8 mouse cellular contexts compared by ENCODE assay signal in the genomic region with DNA sequence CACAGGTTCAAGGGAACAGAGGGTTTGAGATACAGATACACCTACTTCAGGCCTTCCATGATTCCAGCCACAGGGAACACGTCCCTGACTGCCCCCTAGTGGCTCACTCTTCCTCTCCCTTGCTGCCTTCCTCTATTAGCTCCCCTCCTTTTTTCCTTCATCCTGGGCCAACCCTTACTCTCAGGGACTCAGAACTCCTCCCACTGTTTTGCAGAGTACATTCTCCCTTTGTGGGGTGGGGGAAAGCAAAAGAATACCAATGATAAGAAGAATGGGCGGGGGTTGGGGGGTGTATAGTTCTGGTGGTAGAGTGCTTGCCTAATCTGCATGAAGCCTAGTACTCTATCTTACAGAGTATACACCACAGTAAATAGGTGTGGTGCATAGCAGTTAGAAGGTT. TPM values are rescaled to one million over a fixed set of nuclear protein-coding genes. Genes with fewer than 3 reads are reported as not detected.
DNase-seq lines count a peak whose midpoint lies in the region; ATAC-seq and TF ChIP-seq lines count a peak whose summit lies in the region.

No protein-coding gene starts in this region.

- H3K9ac ChIP-seq in intestine, postnatal 0 days (ENCODE audit: low read depth, low read length), result no peak overlapping the region

- ATAC-seq in frontal cortex, adult (ENCODE audit: low TSS enrichment), result peak; percentile 81
- ATAC-seq in intestine, postnatal 0 days, result peak; percentile 49

- no peaks in the 10 kb centered on the region for H3K27me3 ChIP-seq in intestine, postnatal 0 days (replicated peaks; ENCODE audit: control insufficient read depth, insufficient read depth, low read length)

- no peak overlapping the region for H3K27ac ChIP-seq in bone marrow macrophage, adult 2 months (ENCODE audit: insufficient read depth, low read depth, low read length)
- no peak overlapping the region for H3K27ac ChIP-seq in intestine, postnatal 0 days (ENCODE audit: low read depth, low read length)

- DNase-seq in frontal cortex, postnatal 14 days (ENCODE audit: low spot score in 2 of 2), result no peak
- peak; percentile 33 for DNase-seq in A20 (ENCODE audit: low read depth, low spot score)
- peak; percentile 35 for DNase-seq in fibroblast of lung, adult 2 months (ENCODE audit: low read depth)
- DNase-seq in lung, adult 2 months, result peak; percentile 74
- DNase-seq in retina, postnatal 7 days (ENCODE audit: low read depth, low spot score), result peak; percentile 56

- no peaks in the 10 kb centered on the region for H3K9me3 ChIP-seq in intestine, postnatal 0 days (ENCODE audit: control insufficient read depth)

- H3K4me1 ChIP-seq in bone marrow macrophage, adult 2 months (ENCODE audit: control insufficient read depth, insufficient read depth, low read length), result peaks cover 9% of the 10 kb centered on the region
- no peaks in the 10 kb centered on the region for H3K4me1 ChIP-seq in intestine, postnatal 0 days (replicated peaks; ENCODE audit: control insufficient read depth, insufficient read depth, low read length)
- H3K4me1 ChIP-seq in lung, adult 2 months (ENCODE audit: control insufficient read depth, insufficient read depth, low read length), result no peaks in the 10 kb centered on the region; the same call in 1 of the 2 replicates

- WGBS in intestine, postnatal 0 days, result 29% methylated on average over 2 of the region's 2 CpGs
- 29% methylated on average over 2 of the region's 2 CpGs for WGBS in lung, adult 2 months

- H3K4me2 ChIP-seq in intestine, postnatal 0 days (replicated peaks; ENCODE audit: low read depth), result no peak overlapping the region

- TF ChIP-seq POLR2A in bone marrow macrophage, adult 2 months (IDR thresholded peaks at IDR 0.05; ENCODE audit: borderline replicate concordance, low read depth, low read length), result no peak
- TF ChIP-seq POLR2A in lung, adult 2 months (IDR thresholded peaks at IDR 0.05; ENCODE audit: borderline replicate concordance, extremely low read depth, low read depth, low read length), result no peak

- TF ChIP-seq CTCF in bone marrow macrophage, adult 2 months (IDR thresholded peaks at IDR 0.05; ENCODE audit: low read depth, low read length), result peak; percentile 74
- TF ChIP-seq CTCF in intestine, postnatal 0 days (IDR thresholded peaks at IDR 0.05; ENCODE audit: low read depth), result peak; percentile 86
- peak; percentile 93 for TF ChIP-seq CTCF in lung, adult 2 months (IDR thresholded peaks at IDR 0.05; ENCODE audit: insufficient read depth, low read length)

- peaks cover 22% of the 10 kb centered on the region for H3K36me3 ChIP-seq in intestine, postnatal 0 days (ENCODE audit: control insufficient read depth, insufficient read depth)

- H3K4me3 ChIP-seq in bone marrow macrophage, adult 2 months (ENCODE audit: insufficient read depth, low read length), result no peak overlapping the region
- H3K4me3 ChIP-seq in intestine, postnatal 0 days (ENCODE audit: low read depth, low read length), result no peak overlapping the region
- no peak overlapping the region for H3K4me3 ChIP-seq in lung, adult 2 months (replicated peaks; ENCODE audit: extremely low read depth, low read depth, low read length)

RNA-seq across cellular contexts. Expression of gene Pik3ip1, which starts 16.1 kb away (rescaled TPM):
- 1.6 and 1.7 TPM in 2 replicates for polyA plus RNA-seq in bone marrow macrophage, adult 2 months (2012; ENCODE audit: insufficient read depth, insufficient read length, missing spikeins)
- 6.5 and 6.8 TPM in 2 replicates for polyA plus RNA-seq in intestine, postnatal 0 days (2015; fragmentation: Nextera tagmentation; extraction: Ambion mirVana)
- 23.2 and 38.3 TPM in 2 replicates for polyA plus RNA-seq in lung, adult 2 months (2012; rRNA removed)

RNA-seq across cellular contexts. Expression of gene Patz1, which starts 25.5 kb away (rescaled TPM):
- polyA plus RNA-seq in bone marrow macrophage, adult 2 months (2012; ENCODE audit: insufficient read depth, insufficient read length, missing spikeins), result 29.9 and 32.2 TPM in 2 replicates
- 10.7 and 12.1 TPM in 2 replicates for polyA plus RNA-seq in intestine, postnatal 0 days (2015; fragmentation: Nextera tagmentation; extraction: Ambion mirVana)
- 40.3 and 50.9 TPM in 2 replicates for polyA plus RNA-seq in lung, adult 2 months (2012; rRNA removed)

RNA-seq across cellular contexts. Expression of gene Drg1, which starts 47.9 kb away (rescaled TPM):
- 74.1 and 75.0 TPM in 2 replicates for polyA plus RNA-seq in bone marrow macrophage, adult 2 months (2012; ENCODE audit: insufficient read depth, insufficient read length, missing spikeins)
- polyA plus RNA-seq in intestine, postnatal 0 days (2015; fragmentation: Nextera tagmentation; extraction: Ambion mirVana), result 85.5 and 93.7 TPM in 2 replicates
- 20.1 and 21.5 TPM in 2 replicates for polyA plus RNA-seq in lung, adult 2 months (2012; rRNA removed)

Comparison
In these comparisons a context has a peak if more than half of its experiments do, and no peak if none do; other contexts are left out.
1. DNase-seq: peak in A20 (single experiment), fibroblast of lung, adult 2 months (single experiment), lung, adult 2 months (single experiment) and retina, postnatal 7 days (single experiment); none in frontal cortex, postnatal 14 days (0 of 2).
2. Peak in every context shown above with its lines, with median percentiles within 50 percentile points of each other: CTCF ChIP-seq.